Mouse (Mus musculus): ENCODE measurements around the gene Hemk1.

- TF ChIP-seq CTCF (IDR thresholded peaks at IDR 0.05; ENCODE audit: borderline replicate concordance, extremely low read depth, insufficient read depth, insufficient read length) (no peak), POLR2A (IDR thresholded peaks at IDR 0.05; ENCODE audit: borderline replicate concordance, extremely low read depth, insufficient read depth, insufficient read length, poor library complexity, severe bottlenecking) (no peak)
Observed at GRCm38 (mm10) chr9:107279378-107280321, 58.5 kb downstream of the Hemk1 start.
